Mouse (Mus musculus) stomach, embryonic 15.5 days (tissue): ENCODE results near the gene Mx1. TPM values are rescaled to one million over a fixed set of nuclear protein-coding genes. Genes with fewer than 3 reads are reported as not detected.

Experiments used
- ATAC-seq: fragments of 200-750 bp; cut with Nextera tagmentation; 2 replicates; pipeline ENCODE4 v1.8.0; 2017; ENCODE audit warnings: low read depth, moderate number of reproducible peaks, moderate TSS enrichment; ENCODE audit not compliant: insufficient read depth, low FRiP score
- H3K27ac ChIP-seq: fragments of 300-500 bp; sonication (generic); 2 replicates; pipeline ENCODE4 v1.5.1; 2015; ENCODE audit warnings: mild to moderate bottlenecking, inconsistent platforms
- H3K27me3 ChIP-seq: fragments of 300-500 bp; sonication (generic); replicated peaks from 2 replicates; pipeline ENCODE4 v1.6.1; 2015; ENCODE audit warnings: inconsistent platforms
- H3K36me3 ChIP-seq: fragments of 300-500 bp; sonication (generic); 2 replicates; pipeline ENCODE4 v1.6.1; 2015; ENCODE audit warnings: inconsistent platforms
- H3K4me1 ChIP-seq: fragments of 300-500 bp; sonication (generic); 2 replicates; pipeline ENCODE4 v1.6.1; 2015; ENCODE audit warnings: inconsistent platforms
- H3K4me2 ChIP-seq: fragments of 300-500 bp; sonication (generic); 2 replicates; pipeline ENCODE4 v1.6.1; 2015; ENCODE audit warnings: mild to moderate bottlenecking, inconsistent platforms
- H3K4me3 ChIP-seq: fragments of 300-500 bp; sonication (generic); replicated peaks from 2 replicates; pipeline ENCODE4 v1.5.1; 2015; ENCODE audit warnings: inconsistent platforms
- H3K9ac ChIP-seq: fragments of 300-500 bp; sonication (generic); 2 replicates; pipeline ENCODE4 v1.6.1; 2015; ENCODE audit warnings: inconsistent platforms
- H3K9me3 ChIP-seq: fragments of 300-500 bp; sonication (generic); 2 replicates; pipeline ENCODE4 v1.6.1; 2016; ENCODE audit warnings: inconsistent platforms
- WGBS: fragments of 180-500 bp; shearing (Covaris S2); methylation state at CpG from one replicate; pipeline ENCODE4 v1.1.7; 2015; 5-methylcytosine and 5-hydroxymethylcytosine counted together
- polyA plus RNA-seq: library from polyadenylated mRNA; unstranded; fragments of >200 nt; fragmentation: Nextera tagmentation; extraction: Ambion mirVana; gene quantifications from 2 replicates; pipeline ENCODE4 v1.2.1, GENCODE M21; 2015

The Mx1 gene
- polyA plus RNA-seq, 1 experiment from 2014 or later, result 0.39 TPM

GRCm38 (mm10) chr16:97492369-97492768 lies 29.7 kb upstream of the Mx1 start:
- Histone ChIP-seq H3K4me3 (no peak overlapping the region), H3K4me1 (no peaks in the 10 kb centered on the region), H3K27me3 (no peaks in the 10 kb centered on the region), H3K4me2 (no peak overlapping the region), H3K9me3 (no peaks in the 10 kb centered on the region), H3K9ac (no peak overlapping the region), H3K27ac (no peak overlapping the region), H3K36me3 (no peaks in the 10 kb centered on the region)
- 64% methylated on average over 1 of the region's 1 CpGs for WGBS
- ATAC-seq, result peak; percentile 78; the same call in 1 of the 2 replicates

GRCm38 (mm10) chr16:97478655-97479054 lies 15.9 kb upstream of the Mx1 start:
- WGBS, result 69% methylated on average over 2 of the region's 2 CpGs
- Histone ChIP-seq H3K27ac (no peak overlapping the region), H3K4me1 (no peaks in the 10 kb centered on the region), H3K4me3 (no peak overlapping the region), H3K4me2 (no peak overlapping the region), H3K36me3 (no peaks in the 10 kb centered on the region), H3K9me3 (no peaks in the 10 kb centered on the region), H3K27me3 (no peaks in the 10 kb centered on the region), H3K9ac (no peak overlapping the region)
- no peak for ATAC-seq

- 61% methylated on average over 1 of the region's 1 CpGs for WGBS
- no peak overlapping the region for H3K4me3 ChIP-seq
- H3K4me2 ChIP-seq, result no peak overlapping the region
- no peak overlapping the region for H3K9ac ChIP-seq
- ATAC-seq, result no peak
- no peaks in the 10 kb centered on the region for H3K27me3 ChIP-seq
- H3K27ac ChIP-seq, result no peak overlapping the region
- no peaks in the 10 kb centered on the region for H3K4me1 ChIP-seq
- no peaks in the 10 kb centered on the region for H3K9me3 ChIP-seq
- H3K36me3 ChIP-seq, result no peaks in the 10 kb centered on the region
Observed at GRCm38 (mm10) chr16:97476524-97476923, 13.8 kb upstream of the Mx1 start.

GRCm38 (mm10) chr16:97475581-97475980 lies 12.9 kb upstream of the Mx1 start:
- WGBS, result 83% methylated on average over 3 of the region's 3 CpGs
- Histone ChIP-seq H3K9ac (no peak overlapping the region), H3K4me2 (no peak overlapping the region), H3K36me3 (no peaks in the 10 kb centered on the region), H3K4me1 (no peaks in the 10 kb centered on the region), H3K27ac (no peak overlapping the region), H3K9me3 (no peaks in the 10 kb centered on the region), H3K27me3 (no peaks in the 10 kb centered on the region), H3K4me3 (no peak overlapping the region)
- no peak for ATAC-seq

- ATAC-seq, result no peak
- H3K36me3 ChIP-seq, result no peaks in the 10 kb centered on the region
- H3K4me2 ChIP-seq, result no peak overlapping the region
- WGBS, result 81% methylated on average over 2 of the region's 2 CpGs
- no peak overlapping the region for H3K27ac ChIP-seq
- no peaks in the 10 kb centered on the region for H3K4me1 ChIP-seq
- no peaks in the 10 kb centered on the region for H3K27me3 ChIP-seq
- no peak overlapping the region for H3K4me3 ChIP-seq
- H3K9ac ChIP-seq, result no peak overlapping the region
- H3K9me3 ChIP-seq, result no peaks in the 10 kb centered on the region
Observed at GRCm38 (mm10) chr16:97474671-97475070, 12.0 kb upstream of the Mx1 start.

GRCm38 (mm10) chr16:97467993-97468791 lies 5.5 kb upstream of the Mx1 start:
- H3K4me2 ChIP-seq, result no peak overlapping the region
- H3K27ac ChIP-seq, result no peak overlapping the region
- no peaks in the 10 kb centered on the region for H3K36me3 ChIP-seq
- no peak overlapping the region for H3K4me3 ChIP-seq
- 66% methylated on average over 4 of the region's 4 CpGs for WGBS
- ATAC-seq, result no peak
- no peak overlapping the region for H3K9ac ChIP-seq
- no peaks in the 10 kb centered on the region for H3K27me3 ChIP-seq
- no peaks in the 10 kb centered on the region for H3K4me1 ChIP-seq
- H3K9me3 ChIP-seq, result no peaks in the 10 kb centered on the region

- no peak for ATAC-seq
- H3K27me3 ChIP-seq, result no peaks in the 10 kb centered on the region
- no peak overlapping the region for H3K27ac ChIP-seq
- H3K9me3 ChIP-seq, result no peaks in the 10 kb centered on the region
- H3K9ac ChIP-seq, result no peak overlapping the region
- no peak overlapping the region for H3K4me2 ChIP-seq
- WGBS, result 61% methylated on average over 3 of the region's 3 CpGs
- no peaks in the 10 kb centered on the region for H3K4me1 ChIP-seq
- H3K36me3 ChIP-seq, result no peaks in the 10 kb centered on the region
- no peak overlapping the region for H3K4me3 ChIP-seq
Observed at GRCm38 (mm10) chr16:97467472-97467871, 4.8 kb upstream of the Mx1 start.

- no peak overlapping the region for H3K9ac ChIP-seq
- H3K4me1 ChIP-seq, result no peaks in the 10 kb centered on the region
- ATAC-seq, result no peak
- H3K27ac ChIP-seq, result no peak overlapping the region
- H3K9me3 ChIP-seq, result no peaks in the 10 kb centered on the region
- H3K27me3 ChIP-seq, result no peaks in the 10 kb centered on the region
- H3K36me3 ChIP-seq, result no peaks in the 10 kb centered on the region
- 46% methylated on average over 4 of the region's 4 CpGs for WGBS
- no peak overlapping the region for H3K4me2 ChIP-seq
- H3K4me3 ChIP-seq, result no peak overlapping the region
Observed at GRCm38 (mm10) chr16:97466182-97466957, 3.7 kb upstream of the Mx1 start.

GRCm38 (mm10) chr16:97461271-97461670 lies 1.4 kb downstream of the Mx1 start:
- no peak for ATAC-seq
- Histone ChIP-seq H3K4me1 (no peaks in the 10 kb centered on the region), H3K4me2 (0 out of 2 replicates have a peak overlapping the region, but pooled peaks have one; percentile 3), H3K27ac (no peak overlapping the region), H3K27me3 (no peaks in the 10 kb centered on the region), H3K36me3 (no peaks in the 10 kb centered on the region), H3K9me3 (no peaks in the 10 kb centered on the region), H3K9ac (no peak overlapping the region), H3K4me3 (no peak overlapping the region)
- 68% methylated on average over 2 of the region's 2 CpGs for WGBS

GRCm38 (mm10) chr16:97459831-97460230 lies 2.9 kb downstream of the Mx1 start:
- 71% methylated on average over 1 of the region's 1 CpGs for WGBS
- no peaks in the 10 kb centered on the region for H3K4me1 ChIP-seq

GRCm38 (mm10) chr16:97447386-97447785 lies 15.3 kb downstream of the Mx1 start:
- Histone ChIP-seq H3K9ac (no peak overlapping the region), H3K27ac (no peak overlapping the region), H3K4me3 (no peak overlapping the region), H3K4me1 (no peaks in the 10 kb centered on the region), H3K9me3 (no peaks in the 10 kb centered on the region), H3K27me3 (no peaks in the 10 kb centered on the region), H3K4me2 (no peak overlapping the region), H3K36me3 (no peaks in the 10 kb centered on the region)
- ATAC-seq, result no peak

More at GRCm38 (mm10) chr16:97459831-97460230, 2.9 kb downstream of the Mx1 start:
- Histone ChIP-seq H3K4me3 (no peak overlapping the region), H3K27ac (no peak overlapping the region), H3K36me3 (no peaks in the 10 kb centered on the region), H3K4me2 (no peak overlapping the region), H3K27me3 (no peaks in the 10 kb centered on the region), H3K9ac (no peak overlapping the region), H3K9me3 (no peaks in the 10 kb centered on the region)
- ATAC-seq, result no peak

GRCm38 (mm10) chr16:97443670-97444263 lies 18.9 kb downstream of the Mx1 start:
- WGBS, result 48% methylated on average over 14 of the region's 14 CpGs
- Histone ChIP-seq H3K36me3 (no peaks in the 10 kb centered on the region), H3K9ac (no peak overlapping the region), H3K4me3 (no peak overlapping the region), H3K27me3 (no peaks in the 10 kb centered on the region), H3K9me3 (no peaks in the 10 kb centered on the region), H3K27ac (no peak overlapping the region), H3K4me2 (no peak overlapping the region), H3K4me1 (no peaks in the 10 kb centered on the region)
- ATAC-seq, result peak; percentile 68
